18 mouse cellular contexts compared by ENCODE assay signal in genomic region chr17:52312043-52312442, GRCm38 (mm10).
DNase-seq lines count a peak whose midpoint lies in the region.
"Had no signal": no experiment of that assay in that cellular context is flagged by ENCODE, and none has a peak within 500 bp of the region (broad histone marks: within the 10 kb centered on the region; RNA-seq: fewer than 3 reads in every experiment).

No protein-coding gene starts in this region.

- intact Hi-C loops in left cerebral cortex, postnatal 14 days (cut with DNase I) = no loop called here

- DNase-seq in thymus, postnatal 0 days (ENCODE audit: low spot score) = peak; percentile 73
- DNase-seq in thymus, postnatal 10 days (ENCODE audit: low spot score in 2 of 2) = no peak
- peak; percentile 23 for DNase-seq in CD4-positive, CD25-positive, alpha-beta regulatory T cell, adult 2 months (ENCODE audit: low read depth, low spot score)
- peak; percentile 59 for DNase-seq in naive thymus-derived CD4-positive, alpha-beta T cell, adult 2 months (ENCODE audit: low read depth)
- DNase-seq in left cerebral cortex, postnatal 14 days (ENCODE audit: low spot score in 2 of 2) = no peak
- no peak for DNase-seq in right cerebral cortex, postnatal 14 days
- DNase-seq: adrenal gland, adult 2 months; adrenal gland, postnatal 14 days; B cell, adult 2 months; cerebellum, adult 11 months; cerebellum, adult 2 months; cerebellum, postnatal 10 days; cerebellum, postnatal 36 days; embryo, embryonic 11 days; gastrocnemius, postnatal 25 days; heart, adult 18-20 months; heart, postnatal 10 days; heart, postnatal 36 days had no signal

Comparison
In these comparisons a context has a peak if more than half of its experiments do, and no peak if none do; other contexts are left out.
1. DNase-seq: peak in thymus, postnatal 0 days (single experiment), CD4-positive, CD25-positive, alpha-beta regulatory T cell, adult 2 months (single experiment) and naive thymus-derived CD4-positive, alpha-beta T cell, adult 2 months (single experiment); none in thymus, postnatal 10 days (0 of 2), left cerebral cortex, postnatal 14 days (0 of 2) and right cerebral cortex, postnatal 14 days (single experiment).